Mouse (Mus musculus) fat pad, adult 2 months (tissue): ENCODE measurements around the gene Ston1.

Experiments used
- DNase-seq: peaks from one replicate; pipeline ENCODE4 v3.0.0-alpha.2; 2011; ENCODE audit warnings: low read depth, low spot score; ENCODE audit errors: extremely low read depth

Ston1 gene

DNA sequence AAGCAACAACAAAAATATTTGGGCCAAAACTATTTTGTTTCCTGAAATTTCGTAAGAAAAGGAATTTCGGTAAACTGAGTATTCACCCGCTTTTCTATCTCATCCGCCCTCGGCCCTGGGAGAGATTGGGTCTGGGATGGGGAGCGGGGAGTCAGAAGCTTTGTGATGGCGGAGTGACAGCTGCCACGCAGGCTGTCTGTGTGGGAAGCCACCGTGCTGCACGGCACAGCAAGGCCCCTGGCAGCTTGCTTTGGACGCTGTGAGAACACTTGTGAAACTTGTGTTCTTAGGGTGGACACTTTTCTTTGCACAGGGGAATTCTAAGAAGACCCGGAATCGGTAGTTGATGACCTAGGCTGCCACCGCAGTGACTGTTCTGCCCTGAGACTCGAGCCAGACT, 10.1 kb upstream of the Ston1 start:
- DNase-seq, result no peak

GRCm38 (mm10) chr17:88588228-88588627, 9.3 kb upstream of the Ston1 start:
- no peak for DNase-seq

DNA sequence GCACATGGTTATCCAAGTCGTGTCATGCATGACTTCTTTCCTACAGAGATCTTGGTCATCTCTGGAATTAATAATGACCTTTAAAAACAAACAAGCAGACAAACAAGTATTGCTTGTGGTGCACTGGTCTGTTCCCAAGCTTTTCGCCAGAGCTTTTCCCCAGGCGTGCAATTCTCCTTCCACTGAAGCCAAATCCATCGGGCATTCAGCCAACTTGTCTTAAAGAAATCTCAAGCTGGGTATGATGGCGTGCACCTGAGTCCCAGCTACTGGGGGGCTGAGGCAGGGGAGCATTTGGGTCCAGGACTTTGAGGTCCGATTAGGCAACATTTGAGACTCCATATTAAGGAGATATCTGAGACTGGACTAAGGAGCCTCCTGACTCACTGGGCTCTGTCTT, 7.2 kb upstream of the Ston1 start:
- no peak for DNase-seq

- no peak for DNase-seq
Observed at GRCm38 (mm10) chr17:88595071-88595470, 2.4 kb upstream of the Ston1 start.

DNA sequence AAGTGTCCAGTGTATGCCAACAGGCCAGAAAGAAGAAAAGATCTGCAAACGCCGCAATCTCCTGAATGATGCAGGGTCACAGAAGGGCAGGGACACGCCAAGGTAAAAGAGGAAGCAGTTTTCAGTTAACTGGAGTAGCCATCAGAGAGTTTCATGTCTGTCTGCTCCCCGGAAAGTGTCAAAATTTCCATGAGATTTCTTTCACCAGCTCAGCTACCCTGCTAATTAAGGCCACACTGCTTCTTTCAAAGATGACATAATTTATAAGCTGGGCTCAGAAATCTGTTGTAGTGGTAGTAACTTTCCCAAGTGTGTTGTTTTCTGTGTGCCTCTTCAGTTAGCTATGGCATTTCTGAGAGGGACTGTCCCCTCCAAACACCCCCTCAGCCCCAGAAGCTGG, 1.4 kb upstream of the Ston1 start:
- DNase-seq, result no peak

GRCm38 (mm10) chr17:88596544-88597221, 801 bp upstream of the Ston1 start:
- no peak for DNase-seq

- no peak for DNase-seq
Observed at GRCm38 (mm10) chr17:88598056-88598420, 554 bp downstream of the Ston1 start.

DNA sequence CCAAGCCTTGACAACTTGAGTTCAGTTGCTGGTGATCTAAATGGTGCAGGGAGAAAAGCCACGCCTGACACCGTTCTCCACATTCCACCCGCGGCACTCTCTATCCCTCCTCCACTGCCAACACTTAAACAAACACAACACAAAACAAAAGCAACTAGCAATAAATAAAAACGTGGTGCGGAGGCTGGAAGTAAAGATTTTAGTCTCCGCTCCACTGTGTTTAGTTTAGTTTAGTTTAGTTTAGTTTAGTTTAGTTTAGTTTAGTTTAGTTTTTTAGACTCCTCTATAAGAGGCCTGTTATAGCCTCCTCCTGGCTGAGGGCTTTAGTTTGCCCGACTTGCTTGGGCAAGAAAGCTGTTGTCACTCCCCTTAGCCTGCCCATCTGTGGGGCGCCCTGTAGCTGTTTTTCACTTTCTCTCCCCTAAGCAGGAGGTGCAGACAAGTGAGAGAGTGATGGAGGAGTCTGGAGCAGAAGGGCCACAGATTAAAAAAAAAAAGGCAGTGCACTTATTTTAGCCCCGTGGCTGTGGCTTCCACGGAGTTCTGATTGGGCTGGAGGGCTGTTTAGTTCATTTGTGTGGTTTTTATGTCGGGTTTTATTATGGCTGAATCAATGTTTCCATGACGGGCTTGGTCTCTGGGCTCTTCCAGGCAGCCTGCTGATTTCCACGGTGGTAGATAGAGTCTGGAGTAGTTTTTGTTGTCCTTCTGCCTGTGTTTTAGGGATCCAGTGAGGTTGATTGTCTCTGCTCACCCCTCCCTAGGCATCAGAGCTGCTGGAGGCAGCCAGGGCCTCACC, 1.3 kb downstream of the Ston1 start:
- DNase-seq, result no peak

DNA sequence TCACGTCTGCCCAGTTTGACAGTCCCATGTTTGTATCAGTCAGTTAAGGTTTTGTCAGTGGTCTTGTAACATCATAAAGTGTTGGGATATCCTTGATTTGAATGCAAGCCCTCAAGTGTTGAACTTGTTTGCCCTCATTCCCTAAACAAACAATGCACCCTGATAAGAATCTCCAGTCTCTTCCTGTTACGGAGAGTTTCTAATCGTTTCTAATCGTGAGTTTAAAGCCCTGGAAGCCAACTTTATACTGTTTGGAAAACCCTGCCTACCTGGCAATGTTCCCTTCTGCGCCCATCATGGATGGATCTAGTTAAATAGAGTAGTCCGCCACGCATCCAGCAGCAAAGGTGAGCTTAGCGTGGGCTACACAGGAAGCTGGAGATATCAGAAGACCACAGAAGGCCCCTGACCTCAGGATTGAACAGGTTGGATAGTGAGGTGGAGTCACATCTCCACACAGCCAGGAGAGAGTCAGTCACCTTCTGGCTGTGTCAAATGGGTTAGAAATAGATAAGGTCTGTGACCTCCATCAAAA, 3.1 kb downstream of the Ston1 start:
- no peak for DNase-seq

DNA sequence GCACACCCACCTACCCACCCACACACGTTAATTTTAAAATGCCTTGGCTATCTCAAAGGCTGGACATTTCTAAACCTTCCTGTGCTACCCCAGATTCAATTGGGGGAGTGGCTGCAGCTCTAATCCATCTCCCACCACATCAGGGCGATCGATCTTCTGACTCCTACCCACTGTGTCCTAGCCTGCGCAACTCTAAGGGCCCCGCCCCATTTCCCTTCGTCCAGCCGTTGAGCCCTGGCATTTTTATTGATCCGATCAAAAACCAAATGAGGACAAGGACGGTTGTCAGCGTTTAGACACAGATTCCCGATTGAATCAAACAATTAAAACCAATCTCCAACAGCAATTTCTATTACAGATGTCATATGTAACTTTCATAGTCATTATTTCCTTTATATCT, 6.5 kb downstream of the Ston1 start:
- no peak for DNase-seq

DNA sequence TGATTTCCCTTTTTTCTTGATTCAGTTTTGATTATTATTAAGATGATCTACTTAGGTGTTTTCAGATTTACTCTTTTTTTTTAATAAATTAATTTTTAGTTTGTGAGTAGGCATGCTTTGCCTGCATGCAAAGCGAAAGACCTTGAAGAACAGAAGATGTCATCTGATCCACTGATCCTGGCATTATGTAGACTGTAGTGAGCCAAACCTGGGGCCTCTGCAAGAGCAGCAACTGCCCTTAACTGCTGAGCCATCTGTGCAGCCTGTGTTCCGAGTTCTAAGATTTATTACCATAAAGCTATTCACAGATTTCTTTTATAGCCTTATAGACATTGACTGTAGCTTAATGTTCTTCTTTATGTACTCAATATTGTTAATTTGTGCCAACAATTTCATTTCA, 8.6 kb downstream of the Ston1 start:
- no peak for DNase-seq

GRCm38 (mm10) chr17:88609361-88609760, 11.9 kb downstream of the Ston1 start:
- no peak for DNase-seq

GRCm38 (mm10) chr17:88611057-88611456, 13.6 kb downstream of the Ston1 start:
- DNase-seq, result no peak

DNA sequence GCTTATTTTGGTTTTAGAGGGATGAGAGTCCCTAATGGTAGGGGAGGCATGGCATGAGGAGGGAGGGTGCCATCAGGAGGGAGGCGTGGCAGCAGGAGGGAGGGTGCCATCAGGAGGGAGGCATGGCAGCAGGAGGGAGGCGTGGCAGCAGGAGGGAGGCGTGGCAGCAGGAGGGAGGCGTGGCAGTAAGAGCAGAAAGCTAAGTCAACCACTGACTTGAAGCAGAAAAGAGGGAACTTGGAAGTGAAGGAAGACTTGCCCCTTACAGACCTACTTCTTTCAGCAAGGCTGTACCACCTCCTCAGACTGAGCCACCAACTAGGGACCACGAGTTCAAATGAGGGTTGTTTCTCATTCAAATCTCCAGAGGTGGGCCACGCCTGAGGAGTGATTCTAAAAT, 15.7 kb downstream of the Ston1 start:
- DNase-seq, result no peak

DNA sequence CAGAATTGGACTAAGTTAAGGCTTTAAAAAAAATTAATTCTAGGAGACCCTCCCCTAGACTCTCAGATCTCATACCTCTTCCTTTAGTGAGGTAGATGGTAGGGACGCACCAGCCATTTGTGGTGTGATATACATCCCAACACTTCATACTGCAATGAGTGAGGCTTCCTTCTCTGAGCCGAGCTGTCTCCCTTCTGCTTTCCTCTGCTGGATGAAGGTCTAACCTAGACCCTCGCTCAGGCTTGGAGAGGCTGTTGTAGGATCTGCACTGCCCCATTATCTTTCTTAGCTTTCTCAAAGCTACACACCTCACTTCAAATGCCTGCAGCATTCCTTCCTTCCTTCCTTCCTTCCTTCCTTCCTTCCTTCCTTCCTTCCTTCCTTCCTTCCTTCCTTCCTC, 16.2 kb downstream of the Ston1 start:
- no peak for DNase-seq

- no peak for DNase-seq
Observed at GRCm38 (mm10) chr17:88614234-88614633, 16.8 kb downstream of the Ston1 start.

DNA sequence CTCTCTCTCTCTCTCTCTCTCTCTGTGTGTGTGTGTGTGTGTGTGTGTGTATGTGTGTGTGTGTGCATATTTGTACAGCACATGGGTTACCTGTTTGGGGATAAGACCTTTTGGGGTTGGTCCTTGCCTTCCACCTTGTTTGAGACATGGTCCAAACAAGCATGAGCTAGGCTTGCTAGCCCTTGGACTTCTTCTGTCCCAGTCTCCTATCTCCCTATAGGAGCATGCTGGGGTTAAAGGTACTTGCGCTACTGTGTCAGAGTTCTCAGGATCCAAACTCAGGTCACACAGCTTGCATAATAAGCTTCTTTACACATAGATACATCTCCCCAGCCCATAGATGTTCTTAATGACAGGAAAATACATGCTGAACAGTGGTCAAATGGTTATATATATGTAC, 17.2 kb downstream of the Ston1 start:
- DNase-seq, result no peak

DNA sequence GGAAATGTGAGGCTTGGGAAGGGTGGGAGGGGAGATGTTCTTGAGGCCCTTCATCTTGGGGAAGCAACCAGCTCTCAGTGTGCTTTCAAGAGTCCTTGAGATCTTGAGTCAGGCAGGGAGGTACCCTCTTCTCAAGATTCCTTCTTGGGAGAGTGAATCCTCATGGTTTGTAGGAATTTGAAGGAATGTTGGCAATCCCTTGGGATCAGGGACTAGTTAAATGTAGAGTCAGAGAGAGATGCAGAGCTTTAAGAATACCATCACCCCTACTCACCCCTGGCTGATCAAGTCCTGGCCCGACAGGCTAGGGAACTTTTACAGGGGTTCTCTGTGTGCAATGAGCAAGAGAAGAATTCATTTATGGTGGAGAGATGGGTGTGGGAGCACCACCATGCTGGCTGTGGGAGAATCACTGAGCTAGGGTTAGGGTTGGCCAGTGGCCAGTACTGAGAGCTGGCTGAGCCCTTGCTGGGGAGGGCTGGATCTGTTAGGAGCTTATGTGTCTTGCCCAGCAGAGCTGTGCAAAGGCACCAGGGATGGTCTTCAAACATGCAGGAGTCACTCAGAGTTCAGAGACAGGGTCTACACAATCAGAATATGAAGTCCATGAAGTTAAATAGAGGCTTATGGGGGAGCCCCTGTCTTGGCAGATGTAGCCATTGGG, 18.1 kb downstream of the Ston1 start:
- DNase-seq, result no peak

- no peak for DNase-seq
Observed at GRCm38 (mm10) chr17:88620935-88621334, 23.5 kb downstream of the Ston1 start.

GRCm38 (mm10) chr17:88621374-88621773, 23.9 kb downstream of the Ston1 start:
- no peak for DNase-seq

- DNase-seq, result no peak
Observed at GRCm38 (mm10) chr17:88622711-88623110, 25.2 kb downstream of the Ston1 start.

DNA sequence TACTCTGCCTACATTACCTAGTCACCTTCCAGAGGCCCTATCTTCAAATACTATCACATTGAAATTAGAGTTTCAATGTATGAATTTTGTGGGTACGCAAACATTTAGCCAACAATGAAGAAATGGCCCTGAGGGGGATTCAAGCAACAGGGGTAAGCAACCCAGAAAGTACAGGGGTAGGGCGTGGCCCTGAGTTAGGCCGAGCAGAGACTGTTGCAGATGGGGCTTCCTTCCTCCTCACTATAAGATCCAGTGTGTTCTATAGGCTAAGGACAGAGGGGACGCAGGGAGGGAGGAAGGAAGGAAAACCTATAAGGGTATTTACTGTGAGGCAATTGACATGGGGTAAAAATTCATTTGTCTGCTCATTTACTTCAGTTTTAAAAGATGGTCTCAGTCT, 26.9 kb downstream of the Ston1 start:
- DNase-seq, result no peak
